Mouse (Mus musculus) G1E-ER4 (cell line): ENCODE measurements around the gene Zfyve28. TPM values are rescaled to one million over a fixed set of nuclear protein-coding genes. Genes with fewer than 3 reads are reported as not detected.

Experiments used
- GATA1 ChIP-seq: IDR thresholded peaks from one replicate; pipeline ENCODE4 v1.8.0; 2012; ENCODE audit warnings: low read length, inconsistent platforms
- polyA plus RNA-seq: library from polyadenylated mRNA; stranded (reverse); fragments of >175 nt; gene quantifications from 2 replicates; pipeline ENCODE4 v1.2.3, GENCODE M21; 2012

Zfyve28 gene
- polyA plus RNA-seq: not detected in 2 replicates

DNA sequence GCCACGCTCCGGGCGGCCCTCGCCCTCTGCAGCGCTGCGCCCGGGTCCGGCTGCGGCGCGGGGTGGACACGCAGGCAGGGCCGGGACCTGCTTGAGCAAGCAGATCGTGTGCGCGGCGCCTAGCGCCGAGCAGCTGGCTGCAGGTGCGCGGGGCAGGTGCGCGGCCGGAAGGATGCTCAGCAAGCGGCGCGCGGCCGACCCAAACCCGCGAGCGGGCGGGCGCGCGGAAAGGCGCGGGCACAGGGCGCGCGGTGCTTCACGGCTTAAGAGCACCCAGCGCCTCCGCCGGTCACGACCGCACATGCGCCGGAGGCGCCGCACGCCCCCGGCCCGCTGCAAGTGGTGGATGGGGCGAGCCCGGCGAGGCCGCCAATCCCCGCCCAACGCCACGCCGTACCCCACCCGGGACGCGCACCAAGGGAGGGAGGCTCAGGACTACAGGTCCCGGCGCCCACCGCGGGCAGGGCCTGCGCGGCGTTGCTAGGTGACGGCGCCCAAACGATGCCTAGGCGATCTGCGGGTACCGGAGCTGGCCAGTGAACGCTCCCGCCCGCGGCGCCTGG, at the start of gene Zfyve28, which contains the start of gene Cfap99:
Gene Zfyve28 (minus strand): TSS at position 296 of the 563 bp plus-strand sequence.
Gene Cfap99 (plus strand): TSS at position 447 of the 563 bp plus-strand sequence.
- no peak for TF ChIP-seq GATA1

DNA sequence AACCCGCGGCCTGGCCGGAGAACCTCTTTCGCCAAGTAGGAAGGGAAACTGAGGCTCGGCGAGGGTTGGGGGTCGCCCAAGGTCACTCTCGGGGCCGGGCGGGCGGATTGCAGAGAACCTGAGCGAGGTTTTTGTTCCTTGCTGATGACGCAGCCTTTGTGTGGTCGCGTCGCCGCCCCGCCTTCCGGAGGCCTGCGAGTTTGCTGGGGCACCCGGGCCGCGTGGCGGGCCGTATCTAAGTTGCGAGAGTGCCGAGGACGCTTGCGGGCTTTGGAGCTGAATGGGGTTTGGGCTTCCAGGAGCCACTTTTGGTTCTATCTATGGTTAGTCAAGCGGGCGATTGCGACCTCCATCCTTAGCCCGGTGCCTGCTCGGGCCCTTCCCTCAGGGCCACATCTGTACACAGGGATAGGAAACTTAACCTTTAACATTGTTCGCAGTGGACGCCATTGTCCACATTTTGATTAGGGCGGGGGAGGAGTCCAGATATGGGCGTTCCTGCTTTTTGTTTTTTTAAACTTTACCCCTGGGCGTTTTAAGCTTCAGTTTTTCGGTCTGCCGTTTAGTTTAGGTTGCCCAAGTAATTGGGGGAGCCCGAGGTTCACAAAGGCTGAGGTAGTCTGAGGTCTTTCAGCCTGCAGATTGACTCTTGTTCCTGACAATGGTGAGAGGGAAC, 48.7 kb upstream of the Zfyve28 start:
- no peak for TF ChIP-seq GATA1

DNA sequence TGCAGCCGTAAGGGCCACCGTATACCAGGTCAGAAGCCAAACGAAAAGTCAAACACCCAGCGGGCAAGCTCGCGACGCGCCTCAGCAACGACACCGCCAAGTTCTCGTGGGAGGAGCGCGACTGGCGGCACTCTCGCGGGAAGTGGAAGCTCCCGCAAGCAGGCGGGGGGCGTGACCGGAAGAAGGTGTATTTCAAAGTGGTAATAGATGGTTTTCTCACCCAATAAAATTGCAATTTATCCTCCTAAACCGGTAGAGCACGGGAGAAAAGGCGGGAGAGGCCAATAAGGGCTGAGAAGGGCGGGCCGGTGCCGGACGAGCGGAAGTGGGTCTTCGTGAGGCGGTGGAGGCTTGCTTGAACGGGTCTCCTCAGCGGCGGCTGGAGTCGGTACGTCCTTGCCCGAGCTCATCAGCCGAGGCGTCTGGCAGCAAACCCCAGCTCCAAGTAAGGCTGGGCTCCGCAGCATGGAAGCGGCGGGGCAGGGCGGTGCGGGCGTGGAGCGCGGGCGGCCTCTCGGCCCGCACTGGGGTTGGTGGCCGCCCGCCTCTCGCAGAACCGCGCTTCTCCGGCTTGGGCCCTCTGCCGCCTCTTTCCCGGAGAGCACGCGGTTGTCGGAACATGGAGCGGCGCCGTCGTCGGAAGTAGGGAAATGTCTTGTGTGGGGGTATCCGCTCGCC, 48.0 kb upstream of the Zfyve28 start, which contains the start of gene Rnf4:
Gene Rnf4 (plus strand): TSS at position 193 of the 678 bp plus-strand sequence.
- TF ChIP-seq GATA1: no peak

DNA sequence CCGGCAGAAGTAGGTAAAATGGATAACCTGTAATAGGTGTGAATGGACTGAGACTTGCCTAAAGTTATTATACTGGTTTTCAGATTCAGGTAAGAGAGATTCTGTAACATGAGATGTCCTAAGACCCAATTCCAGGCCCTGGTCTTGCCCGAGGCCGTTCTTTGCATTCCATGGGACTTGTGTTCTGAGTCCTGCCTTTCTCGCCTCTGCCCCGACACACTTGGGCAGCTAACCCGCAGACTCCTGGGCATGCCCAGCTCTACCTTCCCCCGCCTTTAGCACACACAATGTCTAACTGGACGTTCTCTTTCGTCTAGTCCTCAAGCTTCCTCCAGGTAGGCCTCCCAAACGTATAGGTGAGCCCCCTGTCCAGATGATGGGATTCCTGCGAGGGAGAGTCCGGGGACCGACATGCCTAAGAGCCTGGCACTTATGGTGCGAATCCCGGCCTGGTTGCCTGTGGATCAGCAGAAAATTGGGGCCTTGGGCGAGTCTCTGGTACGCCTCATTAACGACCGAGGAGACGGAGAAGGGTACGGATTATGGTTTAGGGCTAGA, 47.4 kb upstream of the Zfyve28 start:
- no peak for TF ChIP-seq GATA1

DNA sequence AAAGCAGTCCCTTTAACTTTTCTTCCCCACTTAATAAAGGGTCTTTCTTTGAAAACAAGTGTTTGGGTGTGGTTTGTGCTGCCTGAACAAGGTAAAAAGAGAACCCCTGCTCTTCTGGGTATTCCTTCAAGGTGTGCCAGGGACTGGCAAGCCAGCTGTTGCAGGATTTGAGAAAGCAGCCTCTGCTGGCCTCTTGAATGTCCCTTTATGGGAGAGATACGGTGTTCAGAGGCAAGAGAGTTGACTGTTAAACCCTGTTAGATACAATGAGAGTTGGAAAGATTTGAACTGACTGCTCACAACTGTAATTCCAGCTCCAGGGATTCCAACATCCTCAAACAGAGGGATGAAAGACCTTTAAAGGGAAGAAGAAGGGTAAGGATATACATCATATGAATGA, 45.8 kb upstream of the Zfyve28 start:
- TF ChIP-seq GATA1: no peak

DNA sequence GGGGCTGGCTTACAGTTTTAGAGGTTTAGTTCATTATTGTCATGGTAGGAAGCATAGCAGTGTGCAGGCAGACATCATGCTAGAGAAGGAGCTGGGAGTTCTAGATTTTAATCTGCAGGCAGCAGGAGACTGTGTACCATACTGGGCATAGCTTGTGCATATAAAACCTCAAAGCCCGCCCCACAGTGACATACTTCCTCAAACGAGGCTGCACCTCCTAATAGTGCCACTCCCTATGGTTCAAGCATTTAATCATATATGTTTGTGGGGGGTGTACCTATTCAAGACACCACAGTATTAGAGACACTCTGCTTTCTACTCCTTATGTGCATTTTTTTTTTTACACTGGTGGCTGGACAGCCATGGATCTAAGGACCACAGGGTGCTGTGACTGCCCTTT, 41.9 kb upstream of the Zfyve28 start:
- TF ChIP-seq GATA1: no peak

DNA sequence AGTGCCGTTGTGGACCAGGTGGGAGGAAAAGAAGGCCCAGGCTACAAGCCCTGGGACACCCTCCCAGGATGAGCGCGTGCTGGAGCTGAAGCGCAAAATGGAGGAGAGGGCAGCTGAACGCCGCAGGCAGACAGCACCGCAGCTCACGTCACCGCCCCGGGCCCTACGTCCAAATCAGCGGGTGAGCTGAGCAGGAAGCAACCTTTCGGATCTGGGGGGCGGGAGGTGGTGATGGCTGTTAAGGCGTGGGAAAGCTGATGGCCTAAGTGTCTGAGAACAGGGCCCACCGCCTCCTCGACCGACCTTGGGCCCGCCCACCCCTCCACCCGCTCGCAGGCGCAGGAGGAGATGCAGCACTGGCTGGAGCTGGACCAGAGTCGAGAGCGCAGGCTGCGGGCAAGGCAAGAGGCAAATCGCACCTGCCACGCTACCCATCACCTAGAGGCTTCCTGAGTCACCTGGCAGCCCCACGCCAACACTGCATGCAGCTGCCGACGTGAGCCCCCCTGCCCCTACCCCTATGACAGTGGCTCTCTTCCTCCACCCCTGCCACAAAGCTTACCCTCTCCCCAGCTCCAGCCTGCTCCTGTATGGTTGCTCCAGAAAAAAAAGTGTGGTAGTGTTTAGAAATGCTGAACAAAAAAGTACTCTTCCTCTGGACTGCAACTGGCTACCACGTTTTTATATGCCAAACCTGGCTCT, 38.8 kb upstream of the Zfyve28 start:
- no peak for TF ChIP-seq GATA1

DNA sequence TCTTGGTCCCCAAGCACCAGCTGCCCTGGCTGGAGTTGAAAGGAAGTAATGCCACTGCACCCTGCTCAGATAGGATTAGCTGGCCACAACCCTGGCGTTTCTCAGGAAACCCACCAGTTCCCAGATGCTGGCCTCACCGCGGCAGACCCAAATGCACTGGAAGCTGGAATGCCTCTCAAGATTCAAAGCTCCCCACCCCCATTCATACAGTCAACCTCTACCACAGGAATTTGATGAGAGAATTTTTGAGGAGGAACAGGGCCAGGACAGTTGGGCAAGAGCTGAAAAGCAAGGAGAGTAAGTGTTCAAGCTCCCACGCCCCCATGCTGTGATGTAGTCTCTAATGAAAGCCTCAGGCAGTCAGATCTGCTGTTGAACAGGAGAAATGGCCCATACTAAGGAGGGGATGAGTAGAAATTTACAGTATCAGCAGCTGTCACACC, 38.0 kb upstream of the Zfyve28 start:
- TF ChIP-seq GATA1: no peak

DNA sequence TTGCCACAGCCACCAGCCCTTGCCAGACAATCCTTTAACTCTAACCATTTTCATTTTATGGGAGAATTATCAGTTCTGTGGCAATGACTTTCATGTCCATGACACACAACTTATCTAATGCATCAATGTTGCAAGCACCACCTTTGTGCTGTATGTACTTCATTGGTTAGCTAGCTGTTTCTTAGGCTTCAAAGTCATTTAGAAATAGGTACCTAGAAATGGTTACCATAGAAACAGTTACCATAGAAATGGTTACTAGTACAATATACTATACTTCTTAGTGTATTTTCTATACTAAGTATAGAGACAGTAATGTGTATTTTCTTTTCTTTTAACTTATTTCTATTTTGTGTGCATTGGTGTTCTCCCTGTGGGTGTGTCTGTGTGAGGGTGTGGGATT, 37.0 kb upstream of the Zfyve28 start:
- TF ChIP-seq GATA1: no peak

DNA sequence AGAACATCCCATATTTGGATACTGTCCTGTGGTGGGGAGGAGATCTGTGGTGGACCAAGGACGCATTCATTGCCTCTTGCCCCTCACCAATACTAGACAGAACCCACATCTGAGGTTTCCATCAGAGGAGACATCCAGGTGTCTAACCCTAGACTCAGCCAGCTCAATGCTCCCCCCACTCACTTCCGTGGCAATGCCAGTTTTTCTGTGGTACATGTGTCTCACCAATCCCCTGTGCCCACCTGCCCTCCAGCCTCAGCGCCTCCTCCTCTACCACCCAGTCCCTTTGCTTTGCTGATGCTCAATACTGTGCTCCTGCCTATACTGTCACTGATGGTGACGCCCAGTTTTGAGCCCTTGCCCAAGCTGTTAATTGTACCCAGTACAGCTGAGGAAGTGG, 33.0 kb upstream of the Zfyve28 start:
- no peak for TF ChIP-seq GATA1

DNA sequence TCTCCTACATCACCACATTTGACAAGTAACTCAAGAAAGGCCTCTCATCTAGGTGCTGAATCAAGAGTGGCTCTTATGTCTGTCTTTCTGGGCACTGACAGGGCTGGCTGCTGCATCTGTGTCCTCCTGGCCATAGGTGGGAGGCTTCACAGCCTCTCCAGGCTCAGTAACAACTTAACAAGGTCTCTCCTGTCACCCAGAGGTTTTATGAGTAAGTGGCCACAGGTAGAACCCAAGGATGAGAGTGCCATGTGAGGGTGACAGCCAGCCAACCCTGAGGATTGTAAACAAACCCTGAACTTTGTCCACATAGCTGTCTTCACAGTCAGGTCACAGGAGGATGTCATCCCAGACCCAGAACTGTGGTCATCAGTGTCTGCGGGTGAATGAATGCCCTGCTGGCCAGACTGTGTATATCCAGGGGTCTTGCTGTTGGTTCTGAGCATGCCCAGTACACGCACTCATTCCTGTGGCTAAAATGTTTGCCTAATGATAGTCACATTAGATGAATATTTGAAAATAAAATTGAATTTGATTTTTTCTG, 31.3 kb upstream of the Zfyve28 start:
- no peak for TF ChIP-seq GATA1

DNA sequence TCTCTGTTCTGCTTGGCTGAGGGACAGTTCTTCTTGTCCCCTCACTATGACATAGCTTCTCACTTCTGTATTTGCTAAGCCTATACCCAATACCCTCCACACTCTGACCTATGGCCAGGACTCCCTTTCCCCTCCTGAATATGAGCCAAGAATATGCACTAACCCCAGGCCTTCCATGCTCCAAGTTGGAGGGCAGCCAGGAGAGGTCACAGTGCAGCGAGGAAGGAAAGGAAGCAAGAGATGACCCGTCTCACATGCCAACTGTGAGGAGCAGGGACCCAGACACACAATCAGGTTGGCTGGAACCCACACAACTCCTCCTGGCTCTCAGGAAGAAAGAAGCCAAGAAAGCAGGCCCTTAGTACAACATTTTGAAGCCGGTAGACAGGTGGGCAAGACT, 20.8 kb upstream of the Zfyve28 start:
- TF ChIP-seq GATA1: no peak

DNA sequence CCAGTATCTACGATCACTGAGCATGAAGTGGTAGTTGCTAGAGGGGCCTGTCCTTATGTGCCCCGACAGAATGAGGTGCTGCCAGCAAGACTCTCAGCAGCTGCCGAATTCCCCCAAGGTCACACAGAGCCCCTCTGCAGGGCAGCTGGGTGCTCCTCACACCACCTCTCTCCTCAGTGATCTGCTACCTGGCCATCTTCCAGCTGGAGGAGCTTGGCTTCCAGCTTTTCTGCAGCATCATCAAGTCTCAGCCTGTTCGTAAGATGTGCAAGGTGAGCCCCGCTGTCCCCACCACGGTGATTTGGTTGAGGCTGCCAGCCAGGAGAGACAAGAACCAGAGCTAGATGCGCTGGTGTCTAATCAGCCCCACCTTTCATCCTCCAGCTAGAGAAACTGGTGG, 14.1 kb upstream of the Zfyve28 start:
- TF ChIP-seq GATA1: no peak

DNA sequence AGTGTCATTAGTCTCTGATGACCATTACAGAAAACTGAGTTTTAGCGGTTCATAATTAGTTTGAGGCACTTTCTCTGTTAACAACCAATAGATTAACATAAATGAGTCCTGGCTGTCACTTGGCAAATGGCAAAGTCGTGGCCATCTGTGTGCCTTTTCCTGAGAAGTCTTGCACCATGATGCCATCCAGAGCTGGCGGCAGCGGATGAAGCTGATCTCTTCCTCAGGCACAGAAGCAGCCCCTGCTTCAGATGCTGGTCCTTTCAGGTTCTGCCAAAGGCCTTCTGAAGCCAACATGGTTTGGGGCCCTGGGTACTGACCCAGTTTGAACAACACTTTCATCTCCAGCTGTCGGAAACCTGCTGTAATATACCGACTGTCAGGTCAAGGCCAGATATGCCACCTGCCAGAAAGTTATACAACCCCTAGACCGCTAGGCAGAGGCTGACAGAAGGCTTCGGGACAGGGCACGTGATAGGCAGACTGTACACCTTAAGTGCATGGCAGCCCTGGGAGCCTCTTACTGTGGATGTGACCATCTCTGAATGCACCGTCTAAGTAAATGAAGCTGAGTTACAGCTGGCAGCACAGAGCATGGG, 10.8 kb upstream of the Zfyve28 start:
- TF ChIP-seq GATA1: no peak

DNA sequence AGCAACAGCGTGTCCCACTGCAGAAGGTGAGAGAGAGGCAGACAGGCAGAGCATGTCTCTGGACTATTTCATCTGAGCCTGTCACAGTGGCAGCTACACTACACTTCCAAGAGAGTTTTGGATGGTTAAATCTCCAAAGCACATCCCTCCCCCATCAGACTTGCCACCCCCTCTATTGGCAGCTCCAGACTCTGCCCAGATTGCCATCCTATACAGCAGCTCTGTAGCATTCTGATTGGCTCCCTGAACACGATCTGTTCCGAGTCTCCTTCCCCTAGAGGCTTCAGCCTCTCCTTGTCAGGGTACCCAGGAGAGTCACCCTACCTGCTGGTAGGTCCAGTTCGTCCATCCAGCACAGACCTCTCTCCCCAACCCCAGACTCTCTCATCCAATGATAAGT, 9.8 kb upstream of the Zfyve28 start:
- no peak for TF ChIP-seq GATA1

DNA sequence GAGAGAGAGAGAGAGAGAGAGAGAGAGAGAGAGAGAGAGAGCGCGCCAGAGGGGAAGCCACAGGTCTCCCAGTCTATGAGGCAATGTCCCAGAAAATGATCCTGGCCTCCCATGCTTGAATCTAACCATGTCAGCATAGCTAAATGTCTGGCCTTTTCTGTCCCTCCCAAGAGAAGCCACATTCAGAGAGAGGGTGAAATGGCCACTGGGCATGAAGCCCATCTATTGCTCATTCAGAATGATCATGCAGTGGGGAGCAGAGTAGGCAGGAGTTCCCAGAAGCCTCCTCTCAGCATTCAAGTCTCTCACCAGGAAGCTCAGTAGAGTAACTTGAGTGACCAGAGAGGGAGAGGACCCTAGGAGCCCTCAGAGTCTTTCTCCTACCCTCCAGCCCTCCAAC, 6.9 kb upstream of the Zfyve28 start:
- TF ChIP-seq GATA1: no peak
